Comparison of ENCODE assay signal across 8 mouse cellular contexts in genomic region chr5:130216781-130217180, GRCm38 (mm10). TPM values are rescaled to one million over a fixed set of nuclear protein-coding genes. Genes with fewer than 3 reads are reported as not detected.
DNase-seq lines count a peak whose midpoint lies in the region; ATAC-seq and TF ChIP-seq lines count a peak whose summit lies in the region.

TSS of gene Tmem248 (plus strand) at chr5:130217081.

- no peak for DNase-seq in heart, adult 18-20 months
- DNase-seq in heart, adult 9 months (ENCODE audit: low spot score in 2 of 2), result no peak
- no peak for DNase-seq in forebrain, postnatal 0 days
- no peak for DNase-seq in hindbrain, embryonic 14.5 days (ENCODE audit: low spot score)
- no peak for DNase-seq in right cerebral cortex, postnatal 4 days
- DNase-seq in cerebellum, postnatal 10 days, result no peak

- H3K4me2 ChIP-seq in forebrain, postnatal 0 days (ENCODE audit: low read depth), result no peak within 1 kb of the TSS
- H3K4me2 ChIP-seq in hindbrain, embryonic 14.5 days (replicated peaks), result no peak within 1 kb of the TSS
- no peak within 1 kb of the TSS for H3K4me2 ChIP-seq in liver, embryonic 15.5 days

- peaks cover 7% of the 10 kb centered on the region; the same call in 1 of the 2 replicates for H3K4me1 ChIP-seq in forebrain, postnatal 0 days (ENCODE audit: insufficient read depth)
- H3K4me1 ChIP-seq in hindbrain, embryonic 14.5 days (replicated peaks; ENCODE audit: control insufficient read depth, insufficient read depth, low read length), result peaks cover 10% of the 10 kb centered on the region; the same call in 1 of the 2 replicates
- H3K4me1 ChIP-seq in liver, embryonic 15.5 days (replicated peaks), result peaks cover 10% of the 10 kb centered on the region

- TF ChIP-seq CTCF in forebrain, postnatal 0 days (IDR thresholded peaks at IDR 0.05; ENCODE audit: low read depth), result peak; percentile 12; the same call in 1 of the 2 replicates

- no peak within 1 kb of the TSS for H3K9ac ChIP-seq in forebrain, postnatal 0 days
- no peak within 1 kb of the TSS for H3K9ac ChIP-seq in hindbrain, embryonic 14.5 days
- H3K9ac ChIP-seq in liver, embryonic 15.5 days, result no peak within 1 kb of the TSS

- peaks cover 18% of the 10 kb centered on the region for H3K36me3 ChIP-seq in forebrain, postnatal 0 days (ENCODE audit: insufficient read depth)
- H3K36me3 ChIP-seq in hindbrain, embryonic 14.5 days (replicated peaks; ENCODE audit: control insufficient read depth, insufficient read depth), result peaks cover 24% of the 10 kb centered on the region
- peaks cover 27% of the 10 kb centered on the region for H3K36me3 ChIP-seq in liver, embryonic 15.5 days (replicated peaks)

- WGBS in forebrain, postnatal 0 days, result 85% methylated on average over 7 of the region's 7 CpGs
- 85% methylated on average over 7 of the region's 7 CpGs for WGBS in hindbrain, embryonic 14.5 days
- 71% methylated on average over 7 of the region's 7 CpGs for WGBS in liver, embryonic 15.5 days (ENCODE audit: insufficient replicate concordance)

- no peaks in the 10 kb centered on the region for H3K9me3 ChIP-seq in forebrain, postnatal 0 days (ENCODE audit: low read length)
- H3K9me3 ChIP-seq in hindbrain, embryonic 14.5 days (ENCODE audit: control insufficient read depth, low read length), result no peaks in the 10 kb centered on the region
- no peaks in the 10 kb centered on the region for H3K9me3 ChIP-seq in liver, embryonic 15.5 days (replicated peaks)

- H3K4me3 ChIP-seq in forebrain, postnatal 0 days (ENCODE audit: low read depth, low read length), result no peak within 1 kb of the TSS
- H3K4me3 ChIP-seq in hindbrain, embryonic 14.5 days (replicated peaks; ENCODE audit: low read length), result no peak within 1 kb of the TSS
- no peak within 1 kb of the TSS for H3K4me3 ChIP-seq in liver, embryonic 15.5 days (replicated peaks)

- ATAC-seq in activated CD4-positive, CD25-positive, alpha-beta regulatory T cell, adult 4 months, result no peak
- no peak for ATAC-seq in forebrain, postnatal 0 days
- ATAC-seq in hindbrain, embryonic 14.5 days (ENCODE audit: low FRiP score), result no peak
- ATAC-seq in liver, embryonic 15.5 days (ENCODE audit: insufficient read depth), result no peak

- no peak within 1 kb of the TSS for H3K27ac ChIP-seq in forebrain, postnatal 0 days (ENCODE audit: low read depth, low read length)
- no peak within 1 kb of the TSS for H3K27ac ChIP-seq in hindbrain, embryonic 14.5 days
- no peak within 1 kb of the TSS for H3K27ac ChIP-seq in liver, embryonic 15.5 days (replicated peaks)

- no peaks in the 10 kb centered on the region for H3K27me3 ChIP-seq in forebrain, postnatal 0 days (ENCODE audit: insufficient read depth, low read length)
- H3K27me3 ChIP-seq in hindbrain, embryonic 14.5 days (ENCODE audit: control insufficient read depth, insufficient read depth, low read length), result no peaks in the 10 kb centered on the region
- no peaks in the 10 kb centered on the region for H3K27me3 ChIP-seq in liver, embryonic 15.5 days

RNA-seq across cellular contexts. Expression of gene Tmem248, which starts in this region (rescaled TPM):
- total RNA-seq in heart, adult 18-20 months (2021), result 10 to 100 TPM; 37.1 to 39.8 TPM
- polyA plus RNA-seq in activated CD4-positive, CD25-positive, alpha-beta regulatory T cell, adult 4 months (2017; shearing (Covaris generic)), result 10 to 100 TPM; 13.8 to 15.1 TPM
- 29.8 and 45.8 TPM in 2 replicates for total RNA-seq in forebrain, postnatal 0 days (2014; rRNA removed)
- 20.6 and 29.1 TPM in 2 replicates for polyA plus RNA-seq in forebrain, postnatal 0 days (2015; fragmentation: Nextera tagmentation; extraction: Ambion mirVana)
- 31.3 and 36.5 TPM in 2 replicates for polyA plus RNA-seq in hindbrain, embryonic 14.5 days (2014; fragmentation: Nextera tagmentation; extraction: Ambion mirVana)
- polyA plus RNA-seq in liver, embryonic 15.5 days (2015; fragmentation: Nextera tagmentation; extraction: Ambion mirVana), result 22.7 and 26.2 TPM in 2 replicates
